Mouse (Mus musculus): ENCODE data around the gene Kat6b. TPM values are rescaled to one million over a fixed set of nuclear protein-coding genes. Genes with fewer than 3 reads are reported as not detected.

Kat6b gene
- total and polyA plus RNA-seq, 2 experiments from 2014 or later: 16.9 to 35.8 TPM

DNA sequence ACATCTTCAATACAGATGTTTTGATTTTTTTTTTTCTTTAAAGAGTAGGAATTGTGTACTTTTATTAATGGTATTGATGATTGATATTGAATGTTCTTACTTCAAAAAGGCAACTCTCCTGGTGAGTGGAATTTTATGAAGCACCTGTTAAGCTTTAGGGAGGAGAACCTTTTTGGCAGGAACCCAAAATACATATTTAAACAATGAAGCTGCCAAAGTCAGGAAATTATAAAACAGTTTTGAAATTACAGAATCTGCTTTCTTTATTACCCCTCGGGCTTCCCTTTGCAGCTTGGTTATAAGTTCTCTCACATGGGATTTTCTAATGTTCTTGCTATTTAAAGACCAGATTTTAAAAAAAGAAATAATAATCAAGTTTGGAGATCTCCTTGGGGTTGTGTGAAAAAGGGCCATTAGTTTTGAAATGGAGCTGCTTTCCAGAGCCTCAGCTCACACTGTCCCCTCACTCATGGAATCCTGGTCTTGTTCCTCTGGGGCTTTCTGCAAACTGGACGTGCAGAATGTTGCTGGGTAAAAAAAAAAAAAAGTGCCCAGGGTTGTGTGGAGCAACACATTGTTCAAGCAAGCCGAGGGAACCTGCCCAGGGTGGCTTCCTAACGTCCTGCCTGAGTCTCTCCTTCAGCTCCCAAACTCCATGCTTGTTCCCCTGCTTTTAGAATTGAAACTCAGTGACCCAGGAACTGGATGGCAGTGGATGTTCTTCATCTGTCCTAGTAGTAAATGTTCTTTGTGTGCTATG is 136.2 kb downstream of the Kat6b start:
- no peak for DNase-seq
- no peak for ATAC-seq
- Histone ChIP-seq H3K27me3 (ENCODE audit: insufficient read depth, low read length) (no peaks in the 10 kb centered on the region), H3K4me1 (ENCODE audit: insufficient read depth) (0 out of 2 replicates have a peak, but pooled peaks cover 6% of the 10 kb centered on the region), H3K9me3 (ENCODE audit: low read length) (no peaks in the 10 kb centered on the region), H3K4me3 (ENCODE audit: low read depth, low read length) (no peak overlapping the region), H3K36me3 (ENCODE audit: insufficient read depth) (peaks cover 3% of the 10 kb centered on the region; the same call in 1 of the 2 replicates), H3K27ac (ENCODE audit: low read depth, low read length) (no peak overlapping the region), H3K4me2 (ENCODE audit: low read depth) (no peak overlapping the region), H3K9ac (no peak overlapping the region)
- 34% methylated on average over 4 of the region's 4 CpGs for WGBS
- TF ChIP-seq CTCF (IDR thresholded peaks at IDR 0.05; ENCODE audit: low read depth): no peak

DNA sequence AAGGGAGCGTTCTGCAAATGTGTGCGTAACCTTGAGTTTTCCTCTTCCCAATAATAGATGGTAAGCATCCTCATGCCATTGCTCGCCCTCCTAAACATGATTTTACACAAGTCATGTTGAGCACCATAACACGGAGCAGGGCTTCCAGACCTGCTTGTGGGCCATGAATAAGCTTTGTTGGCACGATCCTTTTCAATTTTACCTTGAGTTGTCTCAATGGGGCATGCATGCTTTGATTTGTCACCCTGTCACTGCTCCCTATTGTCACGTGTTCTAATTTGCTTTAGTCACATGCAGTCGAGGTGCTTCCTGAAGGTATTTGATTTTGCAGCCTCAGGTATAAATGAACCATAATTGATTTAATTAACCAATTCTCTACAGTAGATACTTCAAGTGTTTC is 138.7 kb downstream of the Kat6b start:
- WGBS: 79% methylated on average over 7 of the region's 7 CpGs
- H3K4me1 ChIP-seq (ENCODE audit: insufficient read depth): no peaks in the 10 kb centered on the region
- TF ChIP-seq CTCF (IDR thresholded peaks at IDR 0.05; ENCODE audit: low read depth): no peak
- H3K27me3 ChIP-seq (ENCODE audit: insufficient read depth, low read length): no peaks in the 10 kb centered on the region
- no peak overlapping the region for H3K9ac ChIP-seq
- no peak overlapping the region for H3K27ac ChIP-seq (ENCODE audit: low read depth, low read length)
- ATAC-seq: no peak
- H3K36me3 ChIP-seq (ENCODE audit: insufficient read depth): peaks cover 6% of the 10 kb centered on the region
- no peak overlapping the region for H3K4me2 ChIP-seq (ENCODE audit: low read depth)
- no peak for DNase-seq
- H3K9me3 ChIP-seq (ENCODE audit: low read length): no peaks in the 10 kb centered on the region
- no peak overlapping the region for H3K4me3 ChIP-seq (ENCODE audit: low read depth, low read length)

DNA sequence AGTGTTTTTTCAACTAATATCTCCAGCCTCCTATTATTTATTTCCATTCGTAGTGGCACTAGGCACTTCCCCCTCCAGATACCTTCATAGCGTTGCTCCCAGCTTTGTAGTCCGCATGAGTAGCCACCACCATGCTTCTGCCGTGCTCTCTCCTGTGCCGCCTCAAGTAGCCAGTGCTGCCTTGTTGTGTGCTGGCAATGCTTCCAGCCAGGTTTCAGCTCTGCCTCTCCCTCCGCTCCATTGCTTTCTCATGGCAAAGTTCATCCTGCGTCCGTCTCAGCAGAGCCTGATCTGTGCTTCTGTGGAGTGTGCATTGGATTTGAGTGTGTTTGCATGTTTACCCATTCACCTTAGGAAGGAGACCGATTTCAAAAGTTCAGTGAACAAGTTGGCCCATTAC is 144.7 kb downstream of the Kat6b start:
- Histone ChIP-seq H3K4me2 (ENCODE audit: low read depth) (no peak overlapping the region), H3K9me3 (ENCODE audit: low read length) (no peaks in the 10 kb centered on the region), H3K4me3 (ENCODE audit: low read depth, low read length) (no peak overlapping the region), H3K9ac (no peak overlapping the region), H3K27me3 (ENCODE audit: insufficient read depth, low read length) (no peaks in the 10 kb centered on the region), H3K36me3 (ENCODE audit: insufficient read depth) (peaks cover 40% of the 10 kb centered on the region), H3K4me1 (ENCODE audit: insufficient read depth) (no peaks in the 10 kb centered on the region), H3K27ac (ENCODE audit: low read depth, low read length) (no peak overlapping the region)
- TF ChIP-seq CTCF (IDR thresholded peaks at IDR 0.05; ENCODE audit: low read depth): no peak
- no peak for ATAC-seq
- WGBS: 90% methylated on average over 9 of the region's 9 CpGs
- no peak for DNase-seq

DNA sequence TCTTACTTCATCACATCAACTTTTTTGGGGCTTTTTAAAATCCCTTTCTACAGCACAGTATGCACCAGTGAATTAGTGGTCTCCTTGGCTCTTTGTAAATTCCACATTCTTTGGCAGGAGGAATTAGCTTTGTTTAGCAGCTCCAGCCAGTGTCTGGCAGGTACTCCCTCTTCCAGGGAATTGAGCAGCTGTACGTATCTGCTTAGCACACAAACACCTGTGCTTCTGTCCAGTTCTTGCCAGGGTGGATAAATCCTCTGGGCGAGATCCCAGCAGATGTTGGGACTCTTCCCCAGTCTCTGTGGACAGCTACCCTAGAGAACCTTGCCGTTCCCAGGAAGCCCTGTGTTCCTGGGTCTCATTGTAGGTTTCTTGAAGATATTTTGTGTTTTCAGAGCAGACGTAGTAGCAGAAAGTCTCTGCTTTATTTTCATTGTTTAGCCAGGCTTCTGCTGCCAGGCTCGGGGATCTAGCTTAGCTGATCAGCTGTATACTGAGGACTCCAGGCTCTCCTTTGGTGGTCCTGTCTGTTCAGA is 150.5 kb downstream of the Kat6b start:
- Histone ChIP-seq H3K27ac (ENCODE audit: low read depth, low read length) (peak overlapping the region; percentile 17; the same call in 1 of the 2 replicates), H3K36me3 (ENCODE audit: insufficient read depth) (peaks cover 34% of the 10 kb centered on the region), H3K4me2 (ENCODE audit: low read depth) (no peak overlapping the region), H3K4me1 (ENCODE audit: insufficient read depth) (no peaks in the 10 kb centered on the region), H3K9ac (no peak overlapping the region), H3K27me3 (ENCODE audit: insufficient read depth, low read length) (no peaks in the 10 kb centered on the region), H3K9me3 (ENCODE audit: low read length) (no peaks in the 10 kb centered on the region), H3K4me3 (ENCODE audit: low read depth, low read length) (no peak overlapping the region)
- no peak for DNase-seq
- TF ChIP-seq CTCF (IDR thresholded peaks at IDR 0.05; ENCODE audit: low read depth): no peak
- 44% methylated on average over 5 of the region's 5 CpGs for WGBS
- no peak for ATAC-seq

DNA sequence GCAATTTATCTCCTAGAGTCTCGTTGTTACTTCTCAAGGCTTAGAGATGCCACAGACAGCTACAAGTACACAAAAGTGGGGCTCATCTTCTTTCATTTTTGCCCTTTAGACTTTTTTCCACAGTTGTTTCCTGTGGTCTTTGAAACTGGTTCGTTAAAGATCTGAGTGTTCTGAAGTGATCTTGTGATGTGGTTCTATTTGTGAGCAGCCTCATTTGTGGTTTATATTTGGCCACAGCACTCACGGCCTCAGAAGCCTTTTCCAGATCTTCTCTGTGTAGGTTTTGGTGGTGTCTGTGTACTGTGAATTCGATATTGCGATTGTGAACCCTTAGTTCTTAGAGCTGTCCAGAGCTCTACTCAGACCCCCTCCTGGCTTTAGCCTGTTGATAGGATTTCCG is 155.3 kb downstream of the Kat6b start:
- Histone ChIP-seq H3K9me3 (ENCODE audit: low read length) (no peaks in the 10 kb centered on the region), H3K4me3 (ENCODE audit: low read depth, low read length) (no peak overlapping the region), H3K36me3 (ENCODE audit: insufficient read depth) (peaks cover 20% of the 10 kb centered on the region), H3K9ac (no peak overlapping the region), H3K27ac (ENCODE audit: low read depth, low read length) (no peak overlapping the region), H3K4me1 (ENCODE audit: insufficient read depth) (no peaks in the 10 kb centered on the region), H3K4me2 (ENCODE audit: low read depth) (no peak overlapping the region), H3K27me3 (ENCODE audit: insufficient read depth, low read length) (no peaks in the 10 kb centered on the region)
- DNase-seq (no peak), ATAC-seq (no peak)
- no peak for TF ChIP-seq CTCF (IDR thresholded peaks at IDR 0.05; ENCODE audit: low read depth)
- 68% methylated on average over 6 of the region's 6 CpGs for WGBS

DNA sequence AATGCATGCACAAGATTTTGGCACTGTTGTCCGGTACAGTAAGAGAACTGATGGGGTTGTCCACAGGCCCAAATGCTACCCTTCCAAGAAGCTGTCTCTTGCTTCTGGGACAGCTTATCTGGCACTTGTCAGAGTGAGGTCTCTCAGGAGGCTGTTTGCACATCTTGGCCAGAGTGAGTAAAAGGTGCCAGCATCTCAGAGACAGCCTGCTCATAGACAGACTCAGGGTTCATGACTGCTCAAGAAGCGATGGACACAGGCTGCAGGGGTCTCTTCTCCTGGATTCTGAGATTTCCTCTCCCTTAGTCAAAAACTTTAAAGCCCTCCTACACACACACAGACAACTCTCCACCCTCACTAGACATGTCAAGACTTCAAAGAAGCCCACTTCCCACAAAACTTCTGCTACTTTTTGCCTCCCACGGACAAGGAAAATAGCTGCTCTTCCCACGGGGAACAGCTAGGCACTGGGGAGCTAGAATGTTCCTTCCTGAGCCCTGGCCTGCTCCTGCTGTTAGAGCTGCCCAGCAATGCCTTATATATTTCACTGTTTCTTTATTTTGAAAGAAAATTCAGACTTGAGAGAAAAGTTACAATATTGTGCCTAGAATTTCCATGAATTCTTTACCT is 159.7 kb downstream of the Kat6b start:
- WGBS: 81% methylated on average over 4 of the region's 4 CpGs
- ATAC-seq: no peak

DNA sequence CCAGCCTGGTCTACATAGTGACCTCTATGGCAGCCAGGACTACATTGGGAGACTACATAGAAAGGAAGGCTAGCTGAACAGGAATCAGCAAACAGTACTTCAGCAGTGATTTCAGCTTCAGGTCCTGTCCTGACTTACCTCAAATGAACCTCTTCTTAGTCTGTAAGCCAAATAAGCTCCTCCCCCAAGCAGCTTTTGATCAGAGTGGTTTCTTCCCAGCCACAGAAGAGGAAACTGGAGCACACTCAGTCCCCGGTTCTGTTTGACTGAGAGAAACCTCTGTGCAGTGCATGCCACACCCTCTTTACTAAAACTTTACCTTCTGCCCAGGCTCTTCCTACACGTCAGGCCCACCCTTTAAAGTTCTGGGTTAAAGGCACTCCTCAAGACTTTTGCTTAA is 172.6 kb downstream of the Kat6b start:
- ATAC-seq: no peak
- peaks cover 6% of the 10 kb centered on the region; the same call in 1 of the 2 replicates for H3K4me1 ChIP-seq (ENCODE audit: insufficient read depth)

More for the DNA sequence above, 159.7 kb downstream of the Kat6b start:
- H3K36me3 ChIP-seq (ENCODE audit: insufficient read depth): peaks cover 24% of the 10 kb centered on the region
- H3K9ac ChIP-seq: no peak overlapping the region
- TF ChIP-seq CTCF (IDR thresholded peaks at IDR 0.05; ENCODE audit: low read depth): no peak
- H3K4me1 ChIP-seq (ENCODE audit: insufficient read depth): no peaks in the 10 kb centered on the region
- no peak for DNase-seq
- no peaks in the 10 kb centered on the region for H3K27me3 ChIP-seq (ENCODE audit: insufficient read depth, low read length)
- no peaks in the 10 kb centered on the region for H3K9me3 ChIP-seq (ENCODE audit: low read length)
- H3K4me2 ChIP-seq (ENCODE audit: low read depth): no peak overlapping the region
- no peak overlapping the region for H3K4me3 ChIP-seq (ENCODE audit: low read depth, low read length)
- no peak overlapping the region for H3K27ac ChIP-seq (ENCODE audit: low read depth, low read length)

More for the DNA sequence above, 172.6 kb downstream of the Kat6b start:
- Histone ChIP-seq H3K27me3 (ENCODE audit: insufficient read depth, low read length) (no peaks in the 10 kb centered on the region), H3K9ac (no peak overlapping the region), H3K4me3 (ENCODE audit: low read depth, low read length) (no peak overlapping the region), H3K9me3 (ENCODE audit: low read length) (no peaks in the 10 kb centered on the region), H3K4me2 (ENCODE audit: low read depth) (no peak overlapping the region), H3K36me3 (ENCODE audit: insufficient read depth) (no peaks in the 10 kb centered on the region; the same call in 1 of the 2 replicates), H3K27ac (ENCODE audit: low read depth, low read length) (no peak overlapping the region)
- no peak for DNase-seq
- TF ChIP-seq CTCF (IDR thresholded peaks at IDR 0.05; ENCODE audit: low read depth): no peak
- 77% methylated on average over 2 of the region's 2 CpGs for WGBS
